Mouse (Mus musculus): ENCODE data around the gene Slc12a5.

GRCm38 (mm10) chr2:164962183-164962580, 1.6 kb downstream of the Slc12a5 start:
- TF ChIP-seq CTCF (conservative IDR thresholded peaks at IDR 0.05; ENCODE audit: low read length), result no peak
- TF ChIP-seq NANOG (IDR thresholded peaks at IDR 0.05; ENCODE audit: borderline replicate concordance, low read length), result no peak

Measured in E14TG2a.4 (cell line).